20 mouse cellular contexts compared by ENCODE assay signal in genomic region chr19:4836096-4836495, GRCm38 (mm10). TPM values are rescaled to one million over a fixed set of nuclear protein-coding genes. Genes with fewer than 3 reads are reported as not detected.
DNase-seq lines count a peak whose midpoint lies in the region; ATAC-seq and TF ChIP-seq lines count a peak whose summit lies in the region.
"Had no signal": no experiment of that assay in that cellular context is flagged by ENCODE, and none has a peak within 500 bp of the region (broad histone marks: within the 10 kb centered on the region; RNA-seq: fewer than 3 reads in every experiment).

No protein-coding gene starts in this region.

- no peak for TF ChIP-seq POLR2A in ES-Bruce4 (IDR thresholded peaks at IDR 0.05; ENCODE audit: insufficient read depth, low read length)

- no peaks in the 10 kb centered on the region for H3K9me3 ChIP-seq in kidney, embryonic 16.5 days (ENCODE audit: low read length)
- H3K9me3 ChIP-seq in ES-Bruce4 (replicated peaks; ENCODE audit: control insufficient read depth, insufficient read depth, low read length, poor library complexity, severe bottlenecking), result no peaks in the 10 kb centered on the region
- H3K9me3 ChIP-seq in midbrain, postnatal 0 days (ENCODE audit: low read length), result no peaks in the 10 kb centered on the region
- H3K9me3 ChIP-seq: heart, embryonic 10.5 days; lung, embryonic 15.5 days; neural tube, embryonic 12.5 days had no signal

- peaks cover 14% of the 10 kb centered on the region for H3K4me1 ChIP-seq in kidney, embryonic 16.5 days (ENCODE audit: insufficient read depth, low read length)
- H3K4me1 ChIP-seq in ES-Bruce4 (ENCODE audit: control insufficient read depth, insufficient read depth, low read length), result no peaks in the 10 kb centered on the region
- H3K4me1 ChIP-seq in midbrain, postnatal 0 days (ENCODE audit: insufficient read depth, low read length), result peaks cover 10% of the 10 kb centered on the region

- no peak overlapping the region for H3K9ac ChIP-seq in kidney, embryonic 16.5 days (replicated peaks; ENCODE audit: low read length)
- H3K9ac ChIP-seq in ES-Bruce4 (ENCODE audit: low read depth, poor library complexity, severe bottlenecking), result no peak overlapping the region
- H3K9ac ChIP-seq in midbrain, postnatal 0 days (replicated peaks; ENCODE audit: low read length, poor library complexity, severe bottlenecking), result no peak overlapping the region
- H3K9ac ChIP-seq: forebrain, postnatal 0 days; lung, embryonic 15.5 days; neural tube, embryonic 12.5 days had no signal

- ATAC-seq in kidney, embryonic 16.5 days (ENCODE audit: low FRiP score, low TSS enrichment), result no peak
- no peak for ATAC-seq in midbrain, postnatal 0 days (ENCODE audit: low FRiP score)
- ATAC-seq: activated CD4-positive, CD25-positive, alpha-beta regulatory T cell, adult 4 months; forebrain, postnatal 0 days; hindbrain, postnatal 0 days had no signal

- no peaks in the 10 kb centered on the region for H3K36me3 ChIP-seq in kidney, embryonic 16.5 days (ENCODE audit: insufficient read depth, low read length)
- no peaks in the 10 kb centered on the region for H3K36me3 ChIP-seq in ES-Bruce4 (ENCODE audit: control insufficient read depth, insufficient read depth, low read length, poor library complexity, severe bottlenecking)
- no peaks in the 10 kb centered on the region for H3K36me3 ChIP-seq in midbrain, postnatal 0 days (ENCODE audit: insufficient read depth, low read length)

- WGBS in kidney, embryonic 16.5 days, result 60% methylated on average over 2 of the region's 2 CpGs
- WGBS in midbrain, postnatal 0 days, result 79% methylated on average over 2 of the region's 2 CpGs

- no peak overlapping the region for H3K27ac ChIP-seq in kidney, embryonic 16.5 days (ENCODE audit: low read length)
- peak overlapping the region; percentile 37 for H3K27ac ChIP-seq in ES-Bruce4 (ENCODE audit: insufficient read depth, low read length)
- no peak overlapping the region for H3K27ac ChIP-seq in midbrain, postnatal 0 days (ENCODE audit: low read depth, low read length)
- H3K27ac ChIP-seq: heart, embryonic 10.5 days; hindbrain, postnatal 0 days; layer of hippocampus, adult 2 months; lung, embryonic 15.5 days; neural tube, embryonic 12.5 days had no signal

- no peak overlapping the region for H3K4me3 ChIP-seq in kidney, embryonic 16.5 days (ENCODE audit: low read length)
- no peak overlapping the region for H3K4me3 ChIP-seq in ES-Bruce4 (ENCODE audit: low read depth, low read length)
- H3K4me3 ChIP-seq in midbrain, postnatal 0 days (ENCODE audit: low read depth, low read length), result no peak overlapping the region
- H3K4me3 ChIP-seq: heart, embryonic 10.5 days; layer of hippocampus, adult 2 months; lung, embryonic 15.5 days; neural tube, embryonic 12.5 days had no signal

- no peak for TF ChIP-seq CTCF in ES-Bruce4 (IDR thresholded peaks at IDR 0.05; ENCODE audit: low read depth, low read length)
- TF ChIP-seq CTCF in midbrain, postnatal 0 days (IDR thresholded peaks at IDR 0.05), result no peak

- no peak overlapping the region for H3K4me2 ChIP-seq in kidney, embryonic 16.5 days (replicated peaks; ENCODE audit: low read depth, low read length)
- no peak overlapping the region for H3K4me2 ChIP-seq in midbrain, postnatal 0 days (ENCODE audit: low read depth, low read length, poor library complexity, severe bottlenecking)
- H3K4me2 ChIP-seq: lung, embryonic 15.5 days; neural tube, embryonic 12.5 days had no signal

- H3K27me3 ChIP-seq in kidney, embryonic 16.5 days (ENCODE audit: insufficient read depth, low read length), result peaks cover 10% of the 10 kb centered on the region
- no peaks in the 10 kb centered on the region for H3K27me3 ChIP-seq in ES-Bruce4 (ENCODE audit: control insufficient read depth, insufficient read depth, low read length, poor library complexity, severe bottlenecking)
- peaks cover 9% of the 10 kb centered on the region for H3K27me3 ChIP-seq in midbrain, postnatal 0 days (ENCODE audit: insufficient read depth, low read length)

- peak; percentile 60 for DNase-seq in kidney, adult 11 months
- DNase-seq in ZHBTc4 (ENCODE audit: low read depth, low spot score), result peak; percentile 48
- DNase-seq in kidney, postnatal 36 days, result peak; percentile 52 to 72
- no peak for DNase-seq in midbrain, postnatal 0 days (ENCODE audit: low spot score)
- no peak for DNase-seq in thymus, postnatal 10 days (ENCODE audit: low spot score in 2 of 2)
- DNase-seq: cerebellum, postnatal 25 days; forebrain, postnatal 0 days; gastrocnemius, postnatal 36 days; heart, postnatal 14 days had no signal

- no peak for TF ChIP-seq EP300 in ES-Bruce4 (IDR thresholded peaks at IDR 0.05; ENCODE audit: insufficient read depth, low read depth, low read length)

RNA-seq across cellular contexts. Expression of gene Ccs, which starts 3.0 kb away (rescaled TPM):
- 73.0 and 82.1 TPM in 2 replicates for polyA plus RNA-seq in kidney, embryonic 16.5 days (2015; fragmentation: Nextera tagmentation; extraction: Ambion mirVana)
- polyA plus RNA-seq in ES-Bruce4 (2011; ENCODE audit: insufficient read depth, insufficient read length, low read depth, missing spikeins), result 36.6 and 37.3 TPM in 2 replicates
- 19.9 and 20.0 TPM in 2 replicates for total RNA-seq in midbrain, postnatal 0 days (2014; rRNA removed)
- 40.1 and 42.6 TPM in 2 replicates for polyA plus RNA-seq in midbrain, postnatal 0 days (2015; fragmentation: Nextera tagmentation; extraction: Ambion mirVana)

RNA-seq across cellular contexts. Expression of gene Ccdc87, which starts 3.1 kb away (rescaled TPM):
- not detected in 2 replicates for polyA plus RNA-seq in kidney, embryonic 16.5 days (2015; fragmentation: Nextera tagmentation; extraction: Ambion mirVana)
- polyA plus RNA-seq in ES-Bruce4 (2011; ENCODE audit: insufficient read depth, insufficient read length, low read depth, missing spikeins), result 0.27 TPM in 1 of 2 replicates, not detected in the other
- total RNA-seq in midbrain, postnatal 0 days (2014; rRNA removed), result 0.38 and 1.0 TPM in 2 replicates
- polyA plus RNA-seq in midbrain, postnatal 0 days (2015; fragmentation: Nextera tagmentation; extraction: Ambion mirVana), result 1.1 and 1.2 TPM in 2 replicates
- total RNA-seq: gastrocnemius, postnatal 36 days; heart, postnatal 14 days; megakaryocyte-erythroid progenitor cell, adult 5-6 weeks had no signal
- polyA plus RNA-seq: activated CD4-positive, CD25-positive, alpha-beta regulatory T cell, adult 4 months; embryonic facial prominence, embryonic 11.5 days; heart, embryonic 10.5 days; limb, embryonic 11.5 days had no signal

RNA-seq across cellular contexts. Expression of gene Ctsf, which starts 18.8 kb away (rescaled TPM):
- 66.6 and 76.7 TPM in 2 replicates for polyA plus RNA-seq in kidney, embryonic 16.5 days (2015; fragmentation: Nextera tagmentation; extraction: Ambion mirVana)
- polyA plus RNA-seq in ES-Bruce4 (2011; ENCODE audit: insufficient read depth, insufficient read length, low read depth, missing spikeins), result 13.5 and 13.6 TPM in 2 replicates
- total RNA-seq in midbrain, postnatal 0 days (2014; rRNA removed), result 117 and 125 TPM in 2 replicates
- polyA plus RNA-seq in midbrain, postnatal 0 days (2015; fragmentation: Nextera tagmentation; extraction: Ambion mirVana), result 82.5 and 91.1 TPM in 2 replicates

RNA-seq across cellular contexts. Expression of gene Rbm14, which starts 24.7 kb away (rescaled TPM):
- 104 and 108 TPM in 2 replicates for polyA plus RNA-seq in kidney, embryonic 16.5 days (2015; fragmentation: Nextera tagmentation; extraction: Ambion mirVana)
- 79.2 and 85.2 TPM in 2 replicates for polyA plus RNA-seq in ES-Bruce4 (2011; ENCODE audit: insufficient read depth, insufficient read length, low read depth, missing spikeins)
- 41.5 and 43.8 TPM in 2 replicates for total RNA-seq in midbrain, postnatal 0 days (2014; rRNA removed)
- polyA plus RNA-seq in midbrain, postnatal 0 days (2015; fragmentation: Nextera tagmentation; extraction: Ambion mirVana), result 37.9 and 38.4 TPM in 2 replicates

RNA-seq across cellular contexts. Expression of gene Gm21992, which starts 24.7 kb away (rescaled TPM):
- polyA plus RNA-seq in kidney, embryonic 16.5 days (2015; fragmentation: Nextera tagmentation; extraction: Ambion mirVana), result 30.4 and 41.6 TPM in 2 replicates
- 22.2 and 23.5 TPM in 2 replicates for polyA plus RNA-seq in ES-Bruce4 (2011; ENCODE audit: insufficient read depth, insufficient read length, low read depth, missing spikeins)
- 8.1 and 22.3 TPM in 2 replicates for total RNA-seq in midbrain, postnatal 0 days (2014; rRNA removed)
- polyA plus RNA-seq in midbrain, postnatal 0 days (2015; fragmentation: Nextera tagmentation; extraction: Ambion mirVana), result 12.6 and 17.9 TPM in 2 replicates

Comparison
In these comparisons a context has a peak if more than half of its experiments do, and no peak if none do; other contexts are left out.
1. DNase-seq: peak in kidney, adult 11 months (single experiment), ZHBTc4 (single experiment) and kidney, postnatal 36 days (2 of 2); none in midbrain, postnatal 0 days (single experiment) and thymus, postnatal 10 days (0 of 2).